Mouse (Mus musculus) WW6 (cell line): ENCODE data around the gene Ccdc125.
A peak's percentile ranks its signal among the peaks of the same experiment; 100 is the strongest.

Source experiments
- DNase-seq: peaks from one replicate; pipeline ENCODE4 v3.0.0-alpha.2; 2013; ENCODE audit warnings: low read depth, low spot score

The Ccdc125 gene

DNA sequence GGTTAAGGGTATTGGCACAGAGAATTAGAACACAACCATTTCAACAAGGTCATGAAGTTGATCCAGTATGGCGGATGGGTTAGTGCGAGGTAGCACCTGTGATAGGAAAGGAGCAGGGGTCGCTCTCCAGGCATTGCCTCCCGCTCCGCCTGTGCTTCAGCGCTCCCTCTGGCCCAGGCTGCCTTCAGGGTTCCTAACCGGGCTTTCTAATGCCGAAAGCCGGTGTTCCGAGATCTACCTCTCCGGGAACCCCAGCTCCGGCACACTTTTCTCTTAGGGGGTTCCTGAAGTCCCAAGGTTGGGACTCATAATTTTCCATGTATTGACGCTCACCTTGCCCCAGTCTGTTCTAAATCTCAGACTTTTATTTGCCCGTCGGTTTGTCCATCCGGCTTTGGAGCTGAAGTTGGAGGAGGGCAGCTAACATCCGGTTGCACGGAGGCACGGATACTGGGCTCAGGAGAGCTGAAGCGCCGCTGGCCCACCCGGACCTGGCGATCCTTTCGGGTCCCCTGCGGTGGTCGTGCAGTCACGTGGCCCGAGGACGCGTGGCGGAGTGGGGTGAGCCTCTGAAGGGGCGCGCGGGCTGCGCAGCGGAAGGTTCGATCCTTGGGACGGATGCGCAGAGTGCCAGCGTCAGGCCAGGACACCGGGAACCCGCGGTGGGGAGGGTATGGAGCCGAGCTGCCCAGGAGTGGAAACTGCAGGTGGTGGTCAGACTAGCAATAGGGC, at the start of gene Ccdc125:
Ccdc125 (plus strand) TSS at position 427 of the 732 bp plus-strand sequence.
- no peak for DNase-seq

DNA sequence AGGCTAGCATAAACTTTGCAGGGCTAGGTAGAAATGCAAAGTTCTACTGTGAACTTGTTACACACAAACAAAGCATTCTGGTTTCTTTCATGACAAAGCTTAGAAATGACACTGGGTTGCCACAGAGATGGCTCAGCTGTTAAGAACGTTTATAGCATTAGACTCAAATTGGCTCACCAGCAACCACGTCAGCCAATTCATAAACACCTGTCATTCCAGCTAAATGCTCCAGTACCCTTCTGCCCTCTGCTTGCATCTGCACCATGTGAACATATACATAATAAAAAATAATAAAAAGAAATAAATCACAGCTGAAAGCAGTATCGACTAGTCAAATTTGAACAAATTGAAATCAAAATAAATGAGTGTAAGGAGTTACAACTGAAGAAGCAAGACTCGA, 47.3 kb upstream of the Ccdc125 start:
- no peak for DNase-seq

DNA sequence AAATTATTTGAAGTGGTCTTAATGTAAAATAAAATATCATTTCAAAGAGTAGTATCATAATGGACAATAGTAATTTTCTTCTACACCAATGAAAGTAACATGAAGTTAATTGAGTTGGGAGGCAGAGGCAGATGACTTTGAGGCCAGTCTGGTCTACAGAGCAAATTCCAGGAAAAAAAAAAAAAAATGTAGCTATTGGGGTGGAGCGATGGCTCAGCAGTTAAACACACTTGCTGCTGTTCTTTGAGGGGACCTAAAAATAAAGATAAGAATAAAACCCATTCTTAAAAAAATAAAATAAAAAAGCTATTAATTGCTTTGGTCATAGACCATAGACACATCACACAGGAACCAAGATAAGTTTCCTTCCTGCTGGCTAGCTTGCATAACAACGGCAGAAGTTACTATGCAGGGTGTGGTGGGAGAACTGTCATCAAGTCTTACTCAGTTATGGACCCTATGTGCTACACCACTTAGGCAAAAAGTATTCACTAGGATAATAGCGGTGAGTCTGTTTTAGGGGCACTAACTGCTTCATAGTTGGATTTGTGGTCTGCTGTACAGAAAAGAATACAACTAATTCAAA, 35.3 kb upstream of the Ccdc125 start:
- no peak for DNase-seq

DNA sequence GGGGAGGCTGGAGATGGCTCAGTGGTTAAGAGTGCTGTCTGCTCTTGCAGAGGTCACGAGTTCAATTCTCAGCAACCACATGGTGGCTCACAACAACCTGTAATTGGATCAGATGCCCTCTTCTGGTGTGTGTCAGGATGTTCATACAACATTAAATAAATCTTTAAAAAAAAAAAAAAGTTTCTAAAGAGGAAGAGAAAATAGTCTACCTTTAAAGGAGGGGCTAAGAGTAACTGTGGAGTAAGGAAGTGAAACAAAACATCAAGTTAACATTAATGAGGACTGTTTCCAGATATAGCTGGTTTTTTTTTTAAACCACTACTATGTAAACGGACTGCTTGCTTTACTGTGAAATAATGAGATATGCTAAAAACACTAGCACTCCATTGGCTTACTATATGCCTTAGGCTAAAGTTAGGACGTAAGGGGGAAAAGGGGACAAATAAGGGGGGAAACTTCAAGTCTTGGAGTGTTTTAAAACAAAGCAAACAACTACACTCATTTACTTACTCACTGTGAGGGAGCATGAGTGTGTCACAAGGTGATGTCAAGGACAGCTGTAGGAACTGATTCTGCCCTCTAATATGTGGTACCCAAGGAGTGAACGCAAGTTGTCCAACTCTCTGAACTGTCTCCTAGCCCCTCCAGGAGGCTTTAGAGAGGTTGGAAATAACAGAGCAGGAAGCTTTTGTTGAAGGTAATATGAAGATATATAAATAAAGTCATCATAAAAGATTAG, 26.9 kb upstream of the Ccdc125 start:
- no peak for DNase-seq

DNA sequence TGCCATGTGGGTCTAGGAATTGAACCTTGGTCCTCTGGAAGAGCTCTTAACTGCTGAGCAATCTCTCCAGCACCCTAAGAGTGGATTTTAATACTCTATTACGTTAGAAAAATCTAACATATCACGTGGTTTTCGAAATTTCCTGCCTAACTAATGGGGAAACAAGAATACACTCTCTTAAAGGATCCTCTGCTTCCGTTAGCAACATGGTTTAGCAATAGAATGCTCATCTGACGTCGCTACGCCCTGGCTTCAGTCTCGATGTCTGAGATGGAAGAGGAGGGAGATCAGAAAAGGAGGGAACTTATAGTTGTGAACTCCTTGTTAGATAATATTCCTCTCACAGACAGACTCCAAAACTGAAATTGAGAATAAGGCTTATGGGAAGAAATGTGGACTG, 21.3 kb upstream of the Ccdc125 start:
- no peak for DNase-seq

DNA sequence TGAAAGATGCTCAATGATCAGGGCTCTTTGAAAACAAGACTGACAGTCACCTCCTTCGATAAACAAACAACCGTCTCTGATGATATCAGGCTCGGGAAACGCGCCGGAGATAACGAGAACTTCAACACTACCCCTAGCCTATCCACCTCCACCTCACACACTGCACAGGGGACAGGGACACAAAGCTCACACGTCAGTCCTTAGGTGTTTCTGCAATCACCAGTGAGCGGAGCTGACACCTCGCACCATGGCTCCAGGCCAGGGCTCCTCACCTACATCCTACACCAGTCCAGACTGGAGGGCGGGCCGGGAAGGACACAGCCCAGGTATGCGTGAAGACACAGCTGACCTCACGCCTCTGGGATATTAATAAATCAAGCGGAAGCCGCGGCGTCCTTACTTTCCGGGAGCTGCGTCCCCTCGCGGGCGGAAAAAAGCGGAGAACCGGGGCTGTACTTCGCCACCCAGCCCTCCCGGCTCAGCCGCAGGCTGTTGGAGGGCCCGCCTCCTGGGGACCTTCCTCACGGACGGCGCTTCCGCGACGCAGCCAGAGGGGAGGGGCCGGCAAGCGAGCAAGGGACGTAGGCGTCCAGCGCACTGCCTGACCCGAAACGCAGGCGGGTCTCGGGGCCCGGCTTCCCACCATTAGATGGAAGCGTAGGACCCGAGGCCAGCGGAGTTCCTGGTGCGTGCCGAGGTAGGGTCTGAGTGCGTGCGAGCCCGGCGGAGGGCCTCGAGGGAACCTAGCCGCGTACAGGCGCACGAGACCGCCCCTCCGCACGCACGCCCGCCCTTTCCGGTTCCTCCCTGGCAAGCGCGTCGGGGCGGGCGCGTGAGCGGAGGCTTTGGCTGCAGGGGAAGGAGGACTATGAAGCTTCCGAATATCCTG, 18.7 kb upstream of the Ccdc125 start, which contains the start of the genes Ak6 and Rad17:
Ak6 (plus strand) TSS at position 430 of the 889 bp plus-strand sequence.
Rad17 (minus strand) TSS at position 502 of the 889 bp plus-strand sequence.
- peak; percentile 86 for DNase-seq

DNA sequence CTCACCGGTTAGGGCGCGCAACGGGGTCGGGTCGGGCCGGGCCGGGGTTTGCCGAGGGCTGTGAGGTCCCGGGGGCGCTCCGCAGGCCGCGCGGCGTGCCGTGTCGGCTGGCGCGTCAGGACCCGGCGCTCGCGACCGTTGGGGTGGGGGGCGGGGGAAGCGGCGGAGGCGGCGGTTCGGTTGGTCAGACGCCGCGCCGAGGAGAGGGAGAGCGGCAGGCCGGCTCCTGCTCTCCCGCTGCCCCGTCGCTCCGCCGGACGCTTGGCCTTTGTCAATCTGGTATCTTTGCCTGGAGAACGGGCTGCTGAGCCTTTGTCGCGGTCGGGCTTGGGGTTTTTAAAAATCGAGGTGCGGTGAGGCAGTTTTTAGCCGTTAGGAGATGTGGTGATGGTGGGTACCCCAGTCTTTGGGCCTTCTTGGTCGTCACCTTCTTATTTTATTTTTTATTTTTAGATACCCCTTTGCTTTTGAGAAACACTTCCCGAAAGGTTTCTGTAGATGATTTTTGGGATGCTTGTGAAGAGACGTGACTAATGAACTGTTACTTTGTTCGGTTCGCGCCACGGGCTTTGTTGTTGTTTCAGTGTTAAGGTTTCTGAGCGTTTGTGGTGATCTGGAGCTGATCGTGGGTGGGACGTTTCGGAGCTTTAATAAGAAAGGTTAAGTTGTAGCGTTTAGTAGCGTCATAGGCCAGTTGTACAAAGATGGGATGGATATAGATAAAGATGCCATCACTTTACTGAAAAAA, 17.9 kb upstream of the Ccdc125 start, which contains the start of gene Taf9:
Taf9 (plus strand) TSS at position 141 of the 748 bp plus-strand sequence.
- DNase-seq, result no peak

DNA sequence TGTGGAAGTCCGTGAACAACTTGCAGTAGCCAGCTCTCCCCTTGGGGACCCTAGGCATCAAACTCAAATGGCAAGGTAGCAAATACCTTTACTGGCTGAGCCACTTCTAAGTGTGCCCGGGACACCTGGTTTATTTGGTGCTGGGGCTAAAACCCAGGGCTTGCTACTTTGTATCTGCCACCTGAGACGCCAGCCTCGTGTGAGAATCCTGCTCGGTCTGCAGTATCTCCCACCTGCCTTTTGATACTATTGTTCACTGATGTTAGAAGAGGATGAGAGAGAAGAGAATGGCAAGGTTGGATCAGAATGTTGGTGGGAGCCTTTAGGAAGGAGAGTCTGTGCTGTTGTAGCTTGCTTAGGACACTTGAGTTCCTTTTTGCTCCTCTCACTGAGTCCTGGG, 11.4 kb upstream of the Ccdc125 start:
- no peak for DNase-seq

DNA sequence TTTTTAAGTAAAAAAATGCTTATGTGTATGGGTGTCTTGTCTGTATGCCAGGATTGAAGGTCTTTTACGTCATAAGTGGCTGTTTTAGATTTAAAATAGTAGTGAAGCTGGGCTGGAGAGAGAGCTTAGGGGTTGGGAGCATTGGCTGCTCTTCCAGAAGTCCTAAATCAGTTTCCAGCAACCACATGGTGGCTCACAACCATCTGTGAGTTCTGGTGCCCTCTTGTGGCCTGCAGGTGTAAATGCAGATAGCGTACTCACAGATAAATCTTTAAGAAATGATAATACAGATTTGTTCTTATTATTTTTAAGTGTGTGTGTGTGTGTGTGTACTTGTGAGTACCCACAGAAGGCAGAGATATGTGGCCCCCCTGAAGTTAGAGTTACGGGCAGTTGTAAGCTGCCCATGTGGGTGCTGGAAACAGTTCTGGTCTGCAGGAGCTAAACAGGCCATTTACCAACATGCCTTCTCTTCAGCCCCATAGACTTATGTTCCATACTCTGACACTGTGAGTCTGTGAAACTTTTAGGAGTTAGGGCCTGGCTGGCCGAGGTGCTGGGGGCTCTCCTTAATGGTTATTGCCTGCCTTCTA, 9.6 kb upstream of the Ccdc125 start:
- no peak for DNase-seq

DNA sequence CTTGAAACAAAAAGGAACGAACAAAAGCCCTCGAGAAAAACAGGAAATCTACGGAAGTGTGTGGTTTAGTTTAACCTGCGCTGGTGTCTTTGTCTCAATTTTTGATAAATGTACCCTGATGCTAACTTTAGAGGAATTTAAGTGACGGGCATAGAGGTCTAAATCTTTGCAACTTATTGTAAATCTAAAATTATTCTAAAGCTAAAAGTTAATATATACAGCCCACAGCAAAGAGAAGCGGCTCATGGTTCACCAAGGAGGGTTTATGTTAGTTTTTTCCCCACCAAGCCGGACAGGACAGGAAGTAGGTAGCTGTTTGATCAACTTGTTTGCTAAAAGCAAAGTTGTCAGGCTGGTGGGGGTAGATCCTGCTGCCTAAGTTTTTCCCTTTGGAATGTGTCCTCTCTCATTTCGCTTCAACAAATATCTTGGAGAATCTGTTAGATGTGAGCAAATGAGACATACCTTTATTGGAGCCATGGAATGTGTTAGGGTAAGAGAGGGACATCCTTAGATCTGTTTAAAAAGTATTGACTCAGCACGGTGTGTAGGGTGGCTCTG, 744 bp downstream of the Ccdc125 start:
- DNase-seq, result no peak

DNA sequence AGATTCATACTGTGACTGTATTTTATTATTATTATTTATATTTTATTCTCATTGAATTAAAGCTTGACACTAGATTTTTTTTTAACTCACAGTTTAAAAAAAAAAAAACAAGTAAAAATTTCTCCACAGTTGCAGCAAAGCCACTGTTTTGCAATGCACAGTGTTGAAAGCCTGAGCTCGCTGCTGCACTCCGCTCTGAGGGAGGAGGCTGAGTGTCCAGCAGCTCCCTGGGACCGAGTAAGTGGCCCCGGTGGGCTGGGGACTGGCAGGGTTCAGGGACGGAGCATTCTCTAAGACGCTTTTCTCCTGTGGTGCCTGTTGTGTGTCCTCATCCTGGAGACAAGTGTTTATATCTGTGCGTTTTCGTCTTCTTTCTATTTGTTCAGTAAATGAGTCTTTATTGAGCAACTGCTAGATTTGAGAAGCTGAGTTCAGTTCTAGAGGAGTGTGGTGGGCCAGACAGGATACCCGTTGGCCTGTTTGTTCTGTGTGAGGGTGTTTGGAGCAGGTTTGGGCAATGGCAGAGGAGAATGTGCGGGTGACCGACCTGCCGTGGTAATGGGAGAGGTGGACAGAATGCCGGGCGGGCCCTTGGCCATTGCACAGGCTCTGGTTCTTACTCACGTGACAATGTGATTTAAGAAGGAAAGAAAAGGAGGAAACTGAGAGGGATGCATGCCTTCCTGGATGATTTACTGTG, 6.6 kb downstream of the Ccdc125 start:
- DNase-seq, result no peak

DNA sequence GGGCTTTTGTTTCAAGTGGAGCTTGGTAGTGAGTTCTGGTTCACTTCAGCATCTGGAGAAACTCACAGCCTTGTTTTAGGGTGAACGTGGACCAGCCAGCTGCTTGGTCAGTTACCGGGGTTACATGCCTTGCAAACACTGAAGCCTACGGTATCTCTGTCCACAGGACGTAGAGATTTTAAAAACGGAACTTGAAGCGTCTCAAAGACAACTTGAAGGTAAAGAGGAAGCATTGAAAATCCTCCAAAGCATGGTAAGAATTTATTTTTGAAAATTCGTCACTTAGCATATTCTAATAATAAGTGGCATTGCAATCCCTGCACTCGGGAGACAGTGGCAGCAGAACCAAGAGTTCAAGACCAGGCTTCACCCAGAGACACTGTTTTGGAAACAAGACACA, 12.1 kb downstream of the Ccdc125 start:
- no peak for DNase-seq

DNA sequence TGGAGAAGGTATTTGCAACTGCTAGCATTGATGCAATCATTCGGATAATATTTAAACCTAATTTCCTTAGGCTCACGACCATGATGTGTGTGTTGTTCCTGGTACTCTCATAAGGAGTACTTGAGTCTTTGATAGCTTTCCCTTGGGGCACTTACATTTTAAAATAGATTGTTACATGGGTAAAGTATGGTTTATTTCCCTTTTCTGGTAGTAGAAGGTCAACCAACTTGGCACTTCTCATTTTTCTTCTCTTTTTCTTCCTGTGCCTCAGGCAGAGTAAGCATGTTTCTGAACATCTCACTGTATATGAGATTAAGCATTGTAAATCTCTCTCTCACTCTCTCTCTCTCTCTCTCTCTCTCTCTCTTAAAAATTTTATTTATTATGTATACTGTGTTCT, 13.3 kb downstream of the Ccdc125 start:
- DNase-seq, result no peak

DNA sequence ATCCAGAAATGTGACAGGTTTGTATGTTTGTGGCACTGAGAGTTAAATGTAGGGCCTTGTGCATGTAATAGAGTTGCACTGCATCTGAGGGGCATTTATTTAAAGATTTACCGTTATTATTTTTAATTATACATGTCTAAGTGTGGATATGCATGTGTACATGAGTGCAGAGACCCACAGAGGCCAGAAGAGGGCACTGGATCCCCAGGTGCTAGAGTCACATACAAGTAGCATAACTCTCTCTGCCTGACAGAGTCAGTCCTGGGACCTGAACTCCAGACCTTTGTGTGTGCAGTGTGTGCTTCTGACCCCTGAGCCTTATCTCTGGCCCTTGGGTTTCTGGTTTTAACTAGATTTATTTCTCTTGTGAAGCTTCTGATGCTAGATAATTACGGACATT, 14.8 kb downstream of the Ccdc125 start:
- no peak for DNase-seq

DNA sequence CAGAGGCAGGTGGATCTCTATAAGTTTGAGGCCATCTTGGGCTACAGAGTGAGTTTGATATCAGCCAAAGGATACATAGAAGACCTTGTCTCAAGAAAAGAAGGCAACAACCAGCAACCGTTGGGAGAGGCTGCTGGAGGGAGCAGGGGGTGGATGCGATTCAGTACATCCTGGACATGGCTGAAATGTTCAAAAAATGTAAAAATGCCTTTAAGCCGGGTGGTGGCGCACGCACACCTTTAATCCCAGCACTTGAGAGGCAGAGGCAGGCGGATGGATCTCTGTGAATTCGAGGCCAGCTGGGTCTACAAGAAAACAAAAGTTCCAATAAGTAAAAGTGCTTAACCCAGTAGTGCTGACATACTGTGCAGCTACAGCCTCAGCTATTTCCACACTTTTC, 18.0 kb downstream of the Ccdc125 start:
- no peak for DNase-seq

DNA sequence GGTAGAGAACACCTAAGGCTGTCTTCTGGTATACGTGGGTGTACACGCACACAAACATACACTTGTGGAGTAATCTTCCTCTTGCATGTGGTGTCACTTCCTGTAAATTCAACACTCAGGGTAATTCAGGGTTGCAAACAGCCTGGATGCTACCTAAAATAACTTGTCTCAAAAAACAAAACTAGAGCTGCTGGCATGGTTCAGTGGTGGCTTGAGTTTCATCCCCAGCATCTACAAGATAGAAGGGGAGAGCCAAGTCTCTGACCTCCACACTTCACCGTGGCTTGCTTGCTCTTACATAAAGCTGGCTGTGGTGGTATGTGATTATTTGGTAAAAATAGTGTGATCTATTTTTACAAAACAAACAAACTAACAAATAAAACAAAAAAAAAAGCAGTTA, 28.0 kb downstream of the Ccdc125 start:
- no peak for DNase-seq

DNA sequence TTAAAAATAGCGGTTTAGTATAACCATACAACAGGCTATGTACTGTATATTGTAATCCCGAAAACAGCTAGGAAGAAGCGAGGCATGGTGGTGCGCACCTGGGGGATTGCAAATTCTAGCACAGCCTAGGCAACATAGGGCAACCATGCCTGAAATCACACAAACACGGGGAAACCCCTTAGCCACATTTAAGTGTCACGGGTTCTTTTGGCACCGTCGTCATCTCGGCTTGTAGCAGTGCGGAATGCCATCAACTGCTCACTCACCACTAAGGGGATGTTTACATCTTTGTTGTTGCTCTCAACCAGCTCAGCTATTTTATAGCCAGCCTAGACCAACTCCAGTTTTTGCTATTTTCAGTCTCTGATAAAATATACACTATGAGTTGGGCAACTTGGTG, 29.3 kb downstream of the Ccdc125 start:
- DNase-seq, result no peak

DNA sequence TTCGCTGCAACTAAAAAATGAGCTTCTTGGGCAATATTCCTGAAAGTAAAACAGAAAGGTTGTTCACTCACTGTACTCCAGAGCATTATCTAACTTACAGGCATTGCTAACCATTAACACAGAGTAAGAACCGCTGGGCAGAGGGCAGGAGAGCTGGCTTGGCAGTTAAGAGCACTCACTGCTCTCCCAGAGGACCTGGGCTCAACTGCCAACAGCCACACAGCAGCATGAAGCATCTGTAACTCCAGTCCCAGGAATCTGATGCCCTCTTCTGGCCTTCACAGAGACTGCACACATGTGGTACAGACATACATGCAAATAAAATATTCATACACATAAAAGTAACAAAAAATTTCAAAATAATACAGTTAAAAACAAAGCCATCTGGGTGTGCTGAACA, 34.0 kb downstream of the Ccdc125 start:
- DNase-seq, result no peak

DNA sequence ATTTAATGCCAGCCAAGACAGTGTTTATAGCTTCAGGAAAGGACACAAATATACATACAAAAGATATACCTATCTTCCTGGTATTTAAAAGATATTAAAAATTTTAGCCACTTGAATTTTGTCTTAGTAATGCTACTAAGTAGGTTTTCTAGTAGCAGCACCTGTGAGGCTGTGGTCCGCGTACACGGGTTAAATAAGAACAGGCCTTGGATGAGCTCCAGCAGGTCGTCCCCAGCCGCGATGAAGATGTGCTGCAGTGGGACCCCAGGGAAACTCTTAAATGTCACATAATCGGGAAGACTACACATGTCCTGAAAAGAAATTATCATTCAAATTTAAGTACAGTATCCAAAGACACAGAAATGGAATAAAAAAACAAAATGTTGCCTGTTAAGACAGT, 36.7 kb downstream of the Ccdc125 start:
- no peak for DNase-seq

DNA sequence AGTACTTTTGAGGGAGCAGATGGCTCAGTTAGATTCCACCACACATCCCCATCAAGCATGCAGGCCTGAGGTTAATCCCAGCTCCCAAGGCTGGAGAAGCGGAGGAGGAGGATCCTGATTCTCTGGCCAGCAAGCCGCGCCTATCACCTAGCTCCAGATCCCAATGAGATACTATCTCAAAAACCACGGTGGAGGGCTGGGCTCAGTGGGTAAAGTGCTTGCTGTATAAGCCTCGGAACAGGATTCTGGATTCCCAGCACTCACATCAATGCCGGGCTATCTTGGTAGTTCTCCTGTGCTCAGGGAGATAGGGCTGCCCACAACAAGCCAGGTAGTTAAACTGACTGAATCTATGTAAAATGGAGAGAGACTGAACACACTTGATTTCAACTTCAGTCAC, 46.0 kb downstream of the Ccdc125 start:
- DNase-seq, result no peak
